Mouse (Mus musculus) embryo, embryonic 9.5 days (tissue): Measurements from ENCODE around the gene Alpk3.
A peak's percentile ranks its signal among the peaks of the same experiment; 100 is the strongest.

Experiments
- DNase-seq: peaks from one replicate; pipeline ENCODE4 v3.0.0-alpha.2; 2017; ENCODE audit errors: extremely low spot score

Alpk3 gene

GRCm38 (mm10) chr7:81057471-81057870 lies at the start of gene Alpk3:
Gene Alpk3, plus strand, starts transcription at chr7:81057600.
- DNase-seq = no peak

- no peak for DNase-seq
These were observed 49.1 kb upstream of the Alpk3 start for GRCm38 (mm10) chr7:81008285-81008684.

GRCm38 (mm10) chr7:81011576-81011975 lies 45.8 kb upstream of the Alpk3 start:
- DNase-seq = no peak

- DNase-seq = no peak
These were observed 37.1 kb upstream of the Alpk3 start for GRCm38 (mm10) chr7:81020307-81020706.

- DNase-seq = no peak
These were observed 34.7 kb upstream of the Alpk3 start for GRCm38 (mm10) chr7:81022731-81023130.

- DNase-seq = no peak
These were observed 33.3 kb upstream of the Alpk3 start for GRCm38 (mm10) chr7:81024118-81024517.

GRCm38 (mm10) chr7:81024651-81025050 lies 32.7 kb upstream of the Alpk3 start:
- DNase-seq = no peak

- no peak for DNase-seq
These were observed 31.6 kb upstream of the Alpk3 start for GRCm38 (mm10) chr7:81025751-81026150.

GRCm38 (mm10) chr7:81039711-81040110 lies 17.7 kb upstream of the Alpk3 start:
- no peak for DNase-seq

GRCm38 (mm10) chr7:81043023-81043620 lies 14.3 kb upstream of the Alpk3 start:
- DNase-seq = no peak

- DNase-seq = no peak
These were observed 9.6 kb upstream of the Alpk3 start for GRCm38 (mm10) chr7:81047847-81048246.

- DNase-seq = no peak
These were observed 8.9 kb upstream of the Alpk3 start for GRCm38 (mm10) chr7:81048513-81048912.

- DNase-seq = no peak
These were observed 7.4 kb upstream of the Alpk3 start for GRCm38 (mm10) chr7:81049966-81050365.

- no peak for DNase-seq
These were observed 1.6 kb upstream of the Alpk3 start for GRCm38 (mm10) chr7:81055709-81056370.

GRCm38 (mm10) chr7:81057901-81058711 lies 706 bp downstream of the Alpk3 start:
- DNase-seq = peak; percentile 44

GRCm38 (mm10) chr7:81058712-81059154 lies 1.3 kb downstream of the Alpk3 start:
- no peak for DNase-seq

GRCm38 (mm10) chr7:81059388-81059787 lies 2.0 kb downstream of the Alpk3 start:
- peak; percentile 25 for DNase-seq

GRCm38 (mm10) chr7:81060908-81061307 lies 3.5 kb downstream of the Alpk3 start:
- no peak for DNase-seq

- DNase-seq = no peak
These were observed 4.5 kb downstream of the Alpk3 start for GRCm38 (mm10) chr7:81061936-81062335.

- no peak for DNase-seq
These were observed 5.9 kb downstream of the Alpk3 start for GRCm38 (mm10) chr7:81063332-81063731.

GRCm38 (mm10) chr7:81066714-81067113 lies 9.3 kb downstream of the Alpk3 start:
- no peak for DNase-seq

GRCm38 (mm10) chr7:81072463-81072862 lies 15.1 kb downstream of the Alpk3 start:
- DNase-seq = no peak

- no peak for DNase-seq
These were observed 15.9 kb downstream of the Alpk3 start for GRCm38 (mm10) chr7:81073273-81073672.
